Mouse (Mus musculus): ENCODE results near the gene Mta1. TPM values are rescaled to one million over a fixed set of nuclear protein-coding genes. Genes with fewer than 3 reads are reported as not detected.

Gene Mta1
- polyA plus RNA-seq, 1 experiment, result 163 TPM

- peaks cover 9% of the 10 kb centered on the region for H3K4me1 ChIP-seq (replicated peaks; ENCODE audit: control insufficient read depth, insufficient read depth, low read length)
- H3K36me3 ChIP-seq (ENCODE audit: control insufficient read depth, insufficient read depth, low read length), result peaks cover 77% of the 10 kb centered on the region
- no peak overlapping the region for H3K4me3 ChIP-seq (ENCODE audit: control insufficient read depth, insufficient read depth, low read length)
- no peak for TF ChIP-seq POLR2A (IDR thresholded peaks at IDR 0.05; ENCODE audit: control insufficient read depth, extremely low read depth, insufficient read depth, low read length, poor library complexity)
- H3K27ac ChIP-seq (ENCODE audit: control insufficient read depth, insufficient read depth, low read length), result no peak overlapping the region
- 97% methylated on average over 14 of the region's 14 CpGs for WGBS
- no peak for DNase-seq
- H3K27me3 ChIP-seq (ENCODE audit: control insufficient read depth, insufficient read depth, low read length), result no peaks in the 10 kb centered on the region
Measured at GRCm38 (mm10) chr12:113131601-113132000, 33.5 kb downstream of the Mta1 start.

- 86% methylated on average over 2 of the region's 2 CpGs for WGBS
- TF ChIP-seq CTCF (IDR thresholded peaks at IDR 0.05; ENCODE audit: borderline replicate concordance, control insufficient read depth, extremely low read depth, insufficient read depth, low read length, poor library complexity) (no peak), POLR2A (IDR thresholded peaks at IDR 0.05; ENCODE audit: control insufficient read depth, extremely low read depth, insufficient read depth, low read length, poor library complexity) (no peak)
- DNase-seq, result no peak
- no peaks in the 10 kb centered on the region for H3K27me3 ChIP-seq (ENCODE audit: control insufficient read depth, insufficient read depth, low read length)
- no peak overlapping the region for H3K27ac ChIP-seq (ENCODE audit: control insufficient read depth, insufficient read depth, low read length)
- H3K36me3 ChIP-seq (ENCODE audit: control insufficient read depth, insufficient read depth, low read length), result peaks cover 73% of the 10 kb centered on the region
- H3K4me1 ChIP-seq (replicated peaks; ENCODE audit: control insufficient read depth, insufficient read depth, low read length), result peaks cover 9% of the 10 kb centered on the region
- H3K4me3 ChIP-seq (ENCODE audit: control insufficient read depth, insufficient read depth, low read length), result no peak overlapping the region
Measured at GRCm38 (mm10) chr12:113132567-113132966, 34.5 kb downstream of the Mta1 start.

- H3K4me3 ChIP-seq (ENCODE audit: control insufficient read depth, insufficient read depth, low read length), result no peak overlapping the region
- no peak for DNase-seq
- TF ChIP-seq POLR2A (IDR thresholded peaks at IDR 0.05; ENCODE audit: control insufficient read depth, extremely low read depth, insufficient read depth, low read length, poor library complexity) (no peak), CTCF (IDR thresholded peaks at IDR 0.05; ENCODE audit: borderline replicate concordance, control insufficient read depth, extremely low read depth, insufficient read depth, low read length, poor library complexity) (no peak)
- peaks cover 66% of the 10 kb centered on the region for H3K36me3 ChIP-seq (ENCODE audit: control insufficient read depth, insufficient read depth, low read length)
- 96% methylated on average over 9 of the region's 9 CpGs for WGBS
- H3K4me1 ChIP-seq (replicated peaks; ENCODE audit: control insufficient read depth, insufficient read depth, low read length), result peaks cover 9% of the 10 kb centered on the region
- no peak overlapping the region for H3K27ac ChIP-seq (ENCODE audit: control insufficient read depth, insufficient read depth, low read length)
- no peaks in the 10 kb centered on the region for H3K27me3 ChIP-seq (ENCODE audit: control insufficient read depth, insufficient read depth, low read length)
Measured at GRCm38 (mm10) chr12:113133260-113133659, 35.2 kb downstream of the Mta1 start.

GRCm38 (mm10) chr12:113133861-113134403, 35.9 kb downstream of the Mta1 start:
- H3K4me1 ChIP-seq (replicated peaks; ENCODE audit: control insufficient read depth, insufficient read depth, low read length), result peaks cover 5% of the 10 kb centered on the region
- DNase-seq, result no peak
- peaks cover 59% of the 10 kb centered on the region for H3K36me3 ChIP-seq (ENCODE audit: control insufficient read depth, insufficient read depth, low read length)
- H3K27me3 ChIP-seq (ENCODE audit: control insufficient read depth, insufficient read depth, low read length), result no peaks in the 10 kb centered on the region
- H3K27ac ChIP-seq (ENCODE audit: control insufficient read depth, insufficient read depth, low read length), result no peak overlapping the region
- H3K4me3 ChIP-seq (ENCODE audit: control insufficient read depth, insufficient read depth, low read length), result no peak overlapping the region
- TF ChIP-seq CTCF (IDR thresholded peaks at IDR 0.05; ENCODE audit: borderline replicate concordance, control insufficient read depth, extremely low read depth, insufficient read depth, low read length, poor library complexity), result no peak
- TF ChIP-seq POLR2A (IDR thresholded peaks at IDR 0.05; ENCODE audit: control insufficient read depth, extremely low read depth, insufficient read depth, low read length, poor library complexity), result no peak
- WGBS, result 91% methylated on average over 5 of the region's 5 CpGs

GRCm38 (mm10) chr12:113134502-113134901, 36.4 kb downstream of the Mta1 start:
- Histone ChIP-seq H3K27ac (ENCODE audit: control insufficient read depth, insufficient read depth, low read length) (no peak overlapping the region), H3K27me3 (ENCODE audit: control insufficient read depth, insufficient read depth, low read length) (no peaks in the 10 kb centered on the region), H3K36me3 (ENCODE audit: control insufficient read depth, insufficient read depth, low read length) (peaks cover 55% of the 10 kb centered on the region), H3K4me1 (replicated peaks; ENCODE audit: control insufficient read depth, insufficient read depth, low read length) (peaks cover 6% of the 10 kb centered on the region), H3K4me3 (ENCODE audit: control insufficient read depth, insufficient read depth, low read length) (no peak overlapping the region)
- WGBS, result over 99% methylated on average over 4 of the region's 4 CpGs
- no peak for DNase-seq
- TF ChIP-seq CTCF (IDR thresholded peaks at IDR 0.05; ENCODE audit: borderline replicate concordance, control insufficient read depth, extremely low read depth, insufficient read depth, low read length, poor library complexity), result no peak
- no peak for TF ChIP-seq POLR2A (IDR thresholded peaks at IDR 0.05; ENCODE audit: control insufficient read depth, extremely low read depth, insufficient read depth, low read length, poor library complexity)

- DNase-seq, result no peak
- no peaks in the 10 kb centered on the region for H3K27me3 ChIP-seq (ENCODE audit: control insufficient read depth, insufficient read depth, low read length)
- peaks cover 46% of the 10 kb centered on the region for H3K36me3 ChIP-seq (ENCODE audit: control insufficient read depth, insufficient read depth, low read length)
- no peak overlapping the region for H3K27ac ChIP-seq (ENCODE audit: control insufficient read depth, insufficient read depth, low read length)
- H3K4me3 ChIP-seq (ENCODE audit: control insufficient read depth, insufficient read depth, low read length), result no peak overlapping the region
- H3K4me1 ChIP-seq (replicated peaks; ENCODE audit: control insufficient read depth, insufficient read depth, low read length), result peaks cover 10% of the 10 kb centered on the region
- TF ChIP-seq CTCF (IDR thresholded peaks at IDR 0.05; ENCODE audit: borderline replicate concordance, control insufficient read depth, extremely low read depth, insufficient read depth, low read length, poor library complexity) (no peak), POLR2A (IDR thresholded peaks at IDR 0.05; ENCODE audit: control insufficient read depth, extremely low read depth, insufficient read depth, low read length, poor library complexity) (no peak)
- WGBS, result 98% methylated on average over 7 of the region's 7 CpGs
Measured at GRCm38 (mm10) chr12:113135401-113135800, 37.3 kb downstream of the Mta1 start.

GRCm38 (mm10) chr12:113136492-113137020, 38.5 kb downstream of the Mta1 start:
- Histone ChIP-seq H3K4me1 (replicated peaks; ENCODE audit: control insufficient read depth, insufficient read depth, low read length) (peaks cover 17% of the 10 kb centered on the region), H3K27ac (ENCODE audit: control insufficient read depth, insufficient read depth, low read length) (no peak overlapping the region), H3K4me3 (ENCODE audit: control insufficient read depth, insufficient read depth, low read length) (no peak overlapping the region), H3K27me3 (ENCODE audit: control insufficient read depth, insufficient read depth, low read length) (no peaks in the 10 kb centered on the region; the same call in 1 of the 2 replicates), H3K36me3 (ENCODE audit: control insufficient read depth, insufficient read depth, low read length) (peaks cover 35% of the 10 kb centered on the region)
- TF ChIP-seq CTCF (IDR thresholded peaks at IDR 0.05; ENCODE audit: borderline replicate concordance, control insufficient read depth, extremely low read depth, insufficient read depth, low read length, poor library complexity), result no peak
- no peak for TF ChIP-seq POLR2A (IDR thresholded peaks at IDR 0.05; ENCODE audit: control insufficient read depth, extremely low read depth, insufficient read depth, low read length, poor library complexity)
- WGBS, result 98% methylated on average over 17 of the region's 17 CpGs
- DNase-seq, result no peak
